Mouse (Mus musculus) common myeloid progenitor, adult 5-6 weeks (primary cell): Measurements from ENCODE around the gene Gm13889. TPM values are rescaled to one million over a fixed set of nuclear protein-coding genes. Genes with fewer than 3 reads are reported as not detected.

ENCODE experiments used
- total RNA-seq: library from RNA; stranded (forward); fragments of 200-1000, 187-1606 nt; gene quantifications from 2 replicates; pipeline ENCODE4 v1.2.3, GENCODE M21; 2017

Gm13889 gene
- total RNA-seq, 1 experiment from 2014 or later = 0.55 TPM

Other genes with a start within 250 kb of the Gm13889 start
- gene Ext2, start 134.6 kb downstream of the Gm13889 start, total RNA-seq = 25.9 and 28.7 TPM in 2 replicates
- 9.6 and 18.5 TPM in 2 replicates for gene Accs, start 107.3 kb downstream of the Gm13889 start, total RNA-seq
- not detected in 2 replicates for gene Accsl, start 88.0 kb downstream of the Gm13889 start, total RNA-seq
- not detected in 2 replicates for gene Gm27027, start 39.2 kb upstream of the Gm13889 start, total RNA-seq
- gene Alkbh3, start 53.6 kb upstream of the Gm13889 start, total RNA-seq = 25.7 and 32.3 TPM in 2 replicates
- gene Hsd17b12, start 200.8 kb upstream of the Gm13889 start, total RNA-seq = 116 and 126 TPM in 2 replicates